Mouse (Mus musculus) MEL (cell line): ENCODE results near the gene Gtdc1. TPM values are rescaled to one million over a fixed set of nuclear protein-coding genes. Genes with fewer than 3 reads are reported as not detected.

Source experiments
- DNase-seq: peaks from one replicate; pipeline ENCODE4 v3.0.0; 2011; ENCODE audit warnings: low read depth, low spot score
- H3K27ac ChIP-seq: 2 replicates; pipeline ENCODE4 v1.5.1; 2012; ENCODE audit warnings: low read depth, mild to moderate bottlenecking, control low read depth, low read length, moderate library complexity; ENCODE audit not compliant: control insufficient read depth
- H3K27me3 ChIP-seq, 2 experiments: fragments of 150-350 bp in 1 of 2; sonication (generic) in 1 of 2; 2 replicates each; pipeline ENCODE4 v1.6.1; 2012; ENCODE audit warnings: low read length in 2 of 2, mild to moderate bottlenecking in 2 of 2, improper control_type of control experiment in 1 of 2, moderate library complexity in 1 of 2; ENCODE audit not compliant: insufficient read depth in 2 of 2, control insufficient read depth in 1 of 2
- H3K36me3 ChIP-seq, 2 experiments: 2 replicates each; pipeline ENCODE4 v1.6.1; 2012 to 2014; ENCODE audit warnings: low read length in 2 of 2, improper control_type of control experiment in 1 of 2, inconsistent platforms in 1 of 2, mild to moderate bottlenecking in 1 of 2; ENCODE audit not compliant: insufficient read depth in 2 of 2, control insufficient read depth in 1 of 2
- H3K4me1 ChIP-seq, 2 experiments: fragments of 150-350 bp in 1 of 2; sonication (generic) in 1 of 2; 2 replicates each; pipeline ENCODE4 v1.6.1; 2012; ENCODE audit warnings: low read length in 2 of 2, improper control_type of control experiment in 1 of 2, mild to moderate bottlenecking in 1 of 2; ENCODE audit not compliant: insufficient read depth in 2 of 2, control insufficient read depth in 1 of 2
- H3K4me3 ChIP-seq, 2 experiments: fragments of 150-350 bp in 1 of 2; sonication (generic) in 1 of 2; 2 replicates each; pipeline ENCODE4 v1.5.1; 2012; ENCODE audit warnings: low read depth in 2 of 2, low read length in 2 of 2, mild to moderate bottlenecking in 2 of 2, moderate library complexity in 2 of 2, control low read depth in 1 of 2, improper control_type of control experiment in 1 of 2; ENCODE audit not compliant: control insufficient read depth in 1 of 2, insufficient read depth in 1 of 2
- H3K79me2 ChIP-seq: 2 replicates; pipeline ENCODE4 v1.6.1; 2012; ENCODE audit warnings: mild to moderate bottlenecking, low read length, moderate library complexity; ENCODE audit not compliant: control insufficient read depth, poor library complexity, insufficient read depth
- H3K9ac ChIP-seq: 2 replicates; pipeline ENCODE4 v1.6.1; 2012; ENCODE audit warnings: low read depth, mild to moderate bottlenecking, control low read depth, low read length, moderate library complexity; ENCODE audit not compliant: control insufficient read depth, poor library complexity, severe bottlenecking
- H3K9me3 ChIP-seq: fragments of 150-350 bp; sonication (generic); replicated peaks from 2 replicates; pipeline ENCODE4 v1.6.1; 2012; ENCODE audit warnings: mild to moderate bottlenecking, low read length, improper control_type of control experiment, moderate library complexity; ENCODE audit not compliant: insufficient read depth
- BHLHE40 ChIP-seq: IDR thresholded peaks from 2 replicates; pipeline ENCODE4 v1.6.1; 2012; ENCODE audit warnings: low read depth, mild to moderate bottlenecking, inconsistent platforms, low read length, improper control_type of control experiment, borderline replicate concordance
- CHD1 ChIP-seq: IDR thresholded peaks from 2 replicates; pipeline ENCODE4 v1.6.1; 2012; ENCODE audit warnings: low read depth, mild to moderate bottlenecking, inconsistent platforms, low read length, improper control_type of control experiment
- ELF1 ChIP-seq: IDR thresholded peaks from 2 replicates; pipeline ENCODE4 v1.6.1; 2014; ENCODE audit warnings: low read depth, mild to moderate bottlenecking, inconsistent platforms, low read length, improper control_type of control experiment, moderate library complexity
- ETS1 ChIP-seq: IDR thresholded peaks from 2 replicates; pipeline ENCODE4 v1.6.1; 2012; ENCODE audit warnings: low read depth, mild to moderate bottlenecking, inconsistent platforms, low read length, improper control_type of control experiment, moderate library complexity
- GATA1 ChIP-seq: IDR thresholded peaks from 2 replicates; pipeline ENCODE4 v1.6.1; 2011; ENCODE audit warnings: low read depth, low read length, improper control_type of control experiment
- HCFC1 ChIP-seq: IDR thresholded peaks from 2 replicates; pipeline ENCODE4 v1.6.1; 2012; ENCODE audit warnings: low read depth, mild to moderate bottlenecking, inconsistent platforms, low read length, improper control_type of control experiment, moderate library complexity
- JUND ChIP-seq: IDR thresholded peaks from 2 replicates; pipeline ENCODE4 v1.6.1; 2011; ENCODE audit warnings: low read depth, mild to moderate bottlenecking, improper control_type of control experiment, low read length
- KAT2A ChIP-seq: conservative IDR thresholded peaks from 2 replicates; pipeline ENCODE4 v1.6.1; 2012; ENCODE audit warnings: low read depth, low read length, improper control_type of control experiment, inconsistent platforms
- MAZ ChIP-seq: IDR thresholded peaks from 2 replicates; pipeline ENCODE4 v1.6.1; 2012; ENCODE audit warnings: low read depth, mild to moderate bottlenecking, inconsistent platforms, low read length, improper control_type of control experiment
- MEF2A ChIP-seq: IDR thresholded peaks from 2 replicates; pipeline ENCODE4 v1.6.1; 2014; ENCODE audit warnings: low read depth, mild to moderate bottlenecking, inconsistent platforms, low read length, improper control_type of control experiment; ENCODE audit not compliant: poor library complexity, insufficient replicate concordance, severe bottlenecking; ENCODE audit errors: extremely low read depth
- MYB ChIP-seq: IDR thresholded peaks from 2 replicates; pipeline ENCODE4 v1.6.1; 2011; ENCODE audit warnings: mild to moderate bottlenecking, low read depth, low read length, improper control_type of control experiment
- MYC ChIP-seq: IDR thresholded peaks from 2 replicates; pipeline ENCODE4 v1.6.1; 2011; ENCODE audit warnings: low read depth, mild to moderate bottlenecking, low read length, improper control_type of control experiment, moderate library complexity
- NELFE ChIP-seq: IDR thresholded peaks from 2 replicates; pipeline ENCODE4 v1.6.1; 2011; ENCODE audit warnings: low read depth, low read length, improper control_type of control experiment
- NRF1 ChIP-seq: IDR thresholded peaks from 2 replicates; pipeline ENCODE4 v1.6.1; 2014; ENCODE audit warnings: low read depth, mild to moderate bottlenecking, inconsistent platforms, low read length, improper control_type of control experiment, moderate library complexity; ENCODE audit not compliant: poor library complexity, insufficient read depth, severe bottlenecking
- POLR2AphosphoS2 ChIP-seq: IDR thresholded peaks from 2 replicates; pipeline ENCODE4 v1.6.1; 2011; ENCODE audit warnings: low read length, improper control_type of control experiment
- POLR2AphosphoS5 ChIP-seq: IDR thresholded peaks from 2 replicates; pipeline ENCODE4 v1.6.1; 2012; ENCODE audit warnings: low read depth, borderline replicate concordance, mild to moderate bottlenecking, inconsistent platforms, low read length, moderate library complexity, mixed read lengths
- SMC3 ChIP-seq: IDR thresholded peaks from 2 replicates; pipeline ENCODE4 v1.6.1; 2011; ENCODE audit warnings: low read depth, low read length, improper control_type of control experiment
- TAL1 ChIP-seq: IDR thresholded peaks from 2 replicates; pipeline ENCODE4 v1.6.1; 2012; ENCODE audit warnings: mild to moderate bottlenecking, inconsistent platforms, low read length, moderate library complexity, mixed read lengths
- TCF12 ChIP-seq: IDR thresholded peaks from 2 replicates; pipeline ENCODE4 v1.6.1; 2014; ENCODE audit warnings: low read depth, mild to moderate bottlenecking, inconsistent platforms, low read length, improper control_type of control experiment, moderate library complexity
- UBTF ChIP-seq: IDR thresholded peaks from 2 replicates; pipeline ENCODE4 v1.6.1; 2012; ENCODE audit warnings: low read depth, mild to moderate bottlenecking, inconsistent platforms, low read length, improper control_type of control experiment, moderate library complexity, borderline replicate concordance; ENCODE audit not compliant: insufficient read depth
- USF1 ChIP-seq: IDR thresholded peaks from 2 replicates; pipeline ENCODE4 v1.6.1; 2014; ENCODE audit warnings: low read depth, mild to moderate bottlenecking, inconsistent platforms, low read length, improper control_type of control experiment, moderate library complexity
- ZKSCAN1 ChIP-seq: IDR thresholded peaks from 2 replicates; pipeline ENCODE4 v1.6.1; 2012; ENCODE audit warnings: low read depth, mild to moderate bottlenecking, inconsistent platforms, low read length, improper control_type of control experiment, moderate library complexity
- polyA plus RNA-seq, 2 experiments: library from polyadenylated mRNA; stranded (reverse) in 1 of 2; unstranded in 1 of 2; fragments of >175 nt in 1 of 2; fragments of >200 nt in 1 of 2; gene quantifications; 2 replicates each; pipeline versions ENCODE4 v1.2.1 to v1.2.4; 2012; ENCODE audit warnings: low replicate concordance in 2 of 2, low read depth in 1 of 2; ENCODE audit not compliant: insufficient read length in 2 of 2, insufficient read depth in 1 of 2, missing spikeins in 1 of 2
- total RNA-seq: library from RNA; depleted of rRNA; stranded (reverse); fragments of 300-350 nt; gene quantifications from 2 replicates; pipeline ENCODE4 v1.2.3, GENCODE M21; 2012

Gtdc1 gene
- total and polyA plus RNA-seq, 3 experiments, result 7.2 to 14.3 TPM; not detected in 1

DNA sequence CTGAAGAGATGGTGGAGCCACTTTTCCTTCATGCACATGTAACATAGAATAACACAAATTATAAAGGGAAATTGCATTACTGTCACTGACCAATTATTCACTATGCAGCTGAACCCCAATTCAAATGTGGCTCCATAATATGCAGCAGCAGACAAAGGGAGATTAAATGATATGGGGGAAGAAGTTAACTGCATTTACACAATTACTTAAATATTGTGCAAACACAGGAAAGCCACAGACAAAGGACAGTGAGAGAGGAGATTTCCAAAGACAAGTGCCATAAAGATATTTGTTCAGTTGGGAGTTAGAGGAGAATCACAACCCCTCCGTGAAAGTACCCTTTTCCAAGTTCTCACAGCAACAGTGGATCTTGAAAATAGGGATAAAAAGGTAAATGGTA is 163.6 kb downstream of the Gtdc1 start:
- H3K27me3 ChIP-seq, result no peaks in the 10 kb centered on the region
- H3K4me3 ChIP-seq, result no peak overlapping the region
- DNase-seq, result no peak
- no peaks in the 10 kb centered on the region for H3K4me1 ChIP-seq
- H3K9ac ChIP-seq, result no peak overlapping the region
- TF ChIP-seq TAL1, result no peak
- TF ChIP-seq MYC, result no peak
- TF ChIP-seq TCF12, result no peak
- no peak for TF ChIP-seq MYB
- TF ChIP-seq CHD1, result no peak
- TF ChIP-seq KAT2A, result no peak
- no peak for TF ChIP-seq NELFE
- TF ChIP-seq HCFC1, result no peak
- TF ChIP-seq UBTF, result no peak
- no peak for TF ChIP-seq NRF1
- TF ChIP-seq MAZ, result no peak
- TF ChIP-seq ETS1, result no peak
- TF ChIP-seq MEF2A, result no peak
- no peak for TF ChIP-seq JUND
- no peaks in the 10 kb centered on the region for H3K36me3 ChIP-seq
- no peak overlapping the region for H3K27ac ChIP-seq
- H3K9me3 ChIP-seq, result no peaks in the 10 kb centered on the region
- no peaks in the 10 kb centered on the region for H3K79me2 ChIP-seq

DNA sequence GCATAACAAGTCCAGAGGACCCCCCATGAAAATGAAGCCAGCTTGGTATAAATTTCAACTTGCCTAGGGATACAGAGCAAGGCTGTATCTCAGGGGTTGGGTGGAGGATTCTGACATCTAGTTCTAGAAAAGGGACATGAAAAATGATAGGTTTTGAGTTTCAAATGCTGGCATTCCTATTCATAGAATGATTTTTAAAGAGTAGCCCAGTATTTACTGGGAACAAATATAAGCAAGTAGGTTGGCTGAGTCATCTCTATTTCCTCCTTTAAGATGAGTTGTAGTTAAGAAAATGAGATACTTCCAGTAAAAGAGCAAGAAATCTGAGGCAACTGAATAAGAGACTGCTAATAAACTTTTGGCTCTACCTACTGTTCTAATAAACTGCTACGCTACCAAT is 190.8 kb downstream of the Gtdc1 start:
- 0 out of 4 replicates have a peak, but pooled peaks cover 0 to 3% of the 10 kb centered on the region in 2 experiments for H3K36me3 ChIP-seq
- H3K9ac ChIP-seq, result no peak overlapping the region
- no peak overlapping the region for H3K27ac ChIP-seq
- no peak overlapping the region for H3K4me3 ChIP-seq
- no peaks in the 10 kb centered on the region for H3K79me2 ChIP-seq
- no peaks in the 10 kb centered on the region for H3K4me1 ChIP-seq
- DNase-seq, result no peak
- H3K9me3 ChIP-seq, result no peaks in the 10 kb centered on the region
- H3K27me3 ChIP-seq, result no peaks in the 10 kb centered on the region
- TF ChIP-seq KAT2A, result no peak
- no peak for TF ChIP-seq POLR2AphosphoS5
- TF ChIP-seq GATA1, result no peak
- TF ChIP-seq ELF1, result no peak
- TF ChIP-seq TAL1, result no peak
- TF ChIP-seq UBTF, result no peak
- no peak for TF ChIP-seq JUND
- TF ChIP-seq TCF12, result no peak
- TF ChIP-seq SMC3, result no peak
- no peak for TF ChIP-seq BHLHE40
- TF ChIP-seq POLR2AphosphoS2, result no peak
- TF ChIP-seq NRF1, result no peak
- TF ChIP-seq USF1, result no peak
- TF ChIP-seq ZKSCAN1, result no peak
